Mouse (Mus musculus) right cerebral cortex, postnatal 36 days (tissue): ENCODE measurements around the gene Ildr2.

Experiments
- DNase-seq, 2 experiments: peaks; one replicate each; pipeline ENCODE4 v3.0.0; 2022; ENCODE audit warnings: low spot score in 2 of 2, mixed read lengths in 1 of 2

Ildr2 gene

GRCm38 (mm10) chr1:166342060-166342459 lies 88.1 kb downstream of the Ildr2 start:
- no peak for DNase-seq

DNA sequence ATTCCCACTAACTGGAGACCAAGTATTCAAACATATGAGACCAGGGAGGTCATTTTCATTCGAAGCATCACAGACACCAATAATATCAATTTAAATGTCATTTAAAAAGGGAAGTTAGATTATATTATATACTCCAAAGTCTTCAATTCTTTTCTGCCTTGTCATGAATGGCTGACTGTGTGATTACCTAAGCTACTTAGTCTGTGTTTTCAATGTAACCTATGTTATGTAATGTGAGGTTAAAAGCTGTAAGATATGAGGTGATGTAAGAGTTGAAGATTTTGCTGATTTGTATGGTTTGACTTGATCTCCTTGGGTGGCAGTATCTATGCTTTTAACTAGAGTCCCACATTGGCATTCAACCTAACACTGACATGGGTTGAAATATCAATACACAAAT lies 88.6 kb downstream of the Ildr2 start:
- no peak for DNase-seq

- DNase-seq: no peak
Measured at GRCm38 (mm10) chr1:166343586-166343985, 89.6 kb downstream of the Ildr2 start.

DNA sequence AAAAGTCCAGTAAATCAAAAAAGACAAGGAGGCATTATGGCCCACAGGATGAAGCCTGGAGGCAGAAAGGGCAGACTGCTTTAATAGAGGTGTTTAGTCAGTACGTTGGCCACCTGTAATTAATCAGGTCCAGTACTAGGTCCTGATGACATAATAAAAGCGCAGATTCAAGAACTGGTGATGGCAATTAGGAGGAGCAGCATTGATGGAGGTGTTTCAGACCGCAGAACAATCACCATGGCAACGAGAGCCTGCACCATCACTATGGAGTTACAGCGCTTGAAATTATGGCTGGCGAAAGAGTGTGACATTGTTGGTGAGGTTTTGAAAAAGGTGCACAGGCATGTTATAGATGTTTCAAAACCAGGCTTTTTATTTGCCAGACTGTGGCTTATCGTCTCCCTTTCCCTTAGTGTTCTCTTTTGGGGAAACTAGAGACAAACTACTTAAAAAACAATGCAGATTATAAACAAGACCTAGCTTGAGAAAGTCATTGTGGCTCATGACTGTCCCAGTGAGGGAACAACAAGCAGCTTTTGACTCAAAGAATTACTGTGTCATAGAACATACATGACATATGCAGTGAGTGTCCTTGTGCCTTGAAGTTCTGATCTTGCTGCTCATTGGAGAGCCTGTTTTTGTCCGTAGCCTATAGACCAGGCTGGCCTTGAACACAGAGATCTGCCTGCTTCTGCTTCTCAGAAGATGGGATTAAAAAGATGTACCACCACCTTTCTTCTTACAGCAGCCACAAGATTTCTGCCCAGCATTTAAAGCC lies 90.5 kb downstream of the Ildr2 start:
- DNase-seq: no peak

- DNase-seq: no peak
Measured at GRCm38 (mm10) chr1:166345602-166346001, 91.7 kb downstream of the Ildr2 start.

- DNase-seq: no peak
Measured at GRCm38 (mm10) chr1:166346906-166347305, 93.0 kb downstream of the Ildr2 start.

- DNase-seq: no peak
Measured at GRCm38 (mm10) chr1:166349341-166349740, 95.4 kb downstream of the Ildr2 start.

GRCm38 (mm10) chr1:166349751-166350150 lies 95.8 kb downstream of the Ildr2 start:
- DNase-seq: no peak

GRCm38 (mm10) chr1:166360157-166360855 lies 106.4 kb downstream of the Ildr2 start:
- peak; percentile 76 to 78 for DNase-seq

DNA sequence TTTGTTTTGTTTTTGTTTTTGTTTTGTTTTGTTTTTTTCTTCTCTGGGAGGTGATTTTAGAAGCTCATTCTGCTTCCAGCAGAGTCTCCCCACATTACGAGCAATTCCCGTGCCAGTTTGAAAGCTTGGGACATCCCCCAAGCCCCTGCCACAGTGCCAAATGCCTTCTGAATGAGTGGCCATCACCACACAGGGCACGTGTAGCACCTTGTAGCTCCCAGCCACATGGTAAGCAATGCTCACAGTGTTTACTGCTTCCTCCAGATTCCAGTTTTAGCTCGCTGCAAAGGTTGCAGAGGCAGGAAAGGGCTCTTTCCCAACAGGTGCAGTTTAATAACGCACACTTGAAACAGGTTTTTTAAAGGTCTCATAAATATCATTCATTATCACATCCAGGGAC lies 107.0 kb downstream of the Ildr2 start:
- DNase-seq: no peak

DNA sequence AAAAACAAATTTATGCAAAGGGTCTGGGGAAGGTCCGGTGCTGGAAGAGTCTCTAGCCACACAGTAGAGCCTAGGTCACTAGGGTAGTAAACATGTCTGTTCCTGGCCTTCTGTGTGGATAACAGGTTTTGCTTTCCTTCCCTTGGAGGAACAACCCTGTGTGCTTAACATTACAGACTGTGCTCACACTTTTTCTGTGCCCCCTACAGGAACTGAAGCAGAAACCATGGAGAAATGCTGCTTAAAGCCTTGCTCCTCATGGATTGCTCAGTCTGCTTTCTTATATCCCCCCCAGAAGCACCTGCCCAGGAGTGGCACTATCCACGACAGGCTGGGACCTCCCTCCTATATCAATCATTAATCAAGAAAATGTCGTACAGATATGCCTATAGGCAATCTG lies 107.9 kb downstream of the Ildr2 start:
- no peak for DNase-seq

DNA sequence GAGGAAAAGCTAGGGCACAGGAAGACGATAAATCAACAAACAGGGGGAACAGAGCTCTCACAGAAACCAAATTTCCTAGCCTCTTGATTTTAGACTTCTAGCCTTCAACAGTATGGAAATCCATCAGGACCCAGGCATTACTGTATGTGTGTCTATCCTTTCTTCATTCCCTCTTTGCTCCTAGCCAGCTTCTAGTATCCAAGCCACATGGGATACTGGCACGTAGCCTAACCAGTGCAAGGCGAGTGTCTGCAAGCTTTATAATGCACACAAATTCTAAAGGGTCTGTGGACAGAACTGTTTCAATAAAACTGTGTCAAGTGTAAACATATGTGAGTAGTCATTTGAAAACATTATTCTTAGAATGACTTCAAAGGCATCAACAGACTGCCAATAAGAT lies 108.7 kb downstream of the Ildr2 start:
- DNase-seq: no peak

GRCm38 (mm10) chr1:166363122-166363521 lies 109.2 kb downstream of the Ildr2 start:
- no peak for DNase-seq
